ENCODE assay signal across 19 mouse cellular contexts in the genomic region with DNA sequence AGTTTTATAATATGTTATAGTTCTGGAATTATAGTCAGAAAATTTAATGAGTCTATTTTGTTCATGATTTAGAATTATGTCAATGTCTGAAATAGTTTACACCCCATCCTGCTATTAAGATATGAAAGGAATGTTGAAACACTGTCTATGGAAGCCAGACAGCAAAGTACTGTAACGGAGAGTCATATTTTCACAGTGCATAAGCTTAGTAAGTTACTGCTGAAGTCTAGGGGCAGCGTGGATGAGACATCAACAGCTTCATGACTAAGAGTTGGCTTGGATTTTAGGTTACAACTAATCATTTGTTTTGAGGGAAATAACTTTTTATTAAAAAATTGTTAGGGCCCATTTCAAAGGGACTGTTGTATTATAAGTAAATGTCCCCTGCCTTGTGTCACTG.
"Had no signal": no experiment of that assay in that cellular context is flagged by ENCODE, and none has a peak within 500 bp of the region (broad histone marks: within the 10 kb centered on the region; RNA-seq: fewer than 3 reads in every experiment).

No protein-coding gene starts in this region.

- H3K36me3 ChIP-seq: liver, embryonic 15.5 days; midbrain, embryonic 10.5 days; midbrain, embryonic 12.5 days; neural tube, embryonic 13.5 days; neural tube, embryonic 15.5 days; stomach, embryonic 15.5 days had no signal

- H3K9ac ChIP-seq: liver, embryonic 15.5 days; lung, embryonic 14.5 days; midbrain, embryonic 12.5 days; neural tube, embryonic 13.5 days; neural tube, embryonic 15.5 days; stomach, embryonic 15.5 days had no signal

- DNase-seq: lung, adult 18-20 months; lung, embryonic 14.5 days; lung, postnatal 4 days; midbrain, embryonic 14.5 days; retina, postnatal 1 day; right cerebral cortex, adult 18-20 months; right cerebral cortex, postnatal 25 days; thymus, adult 2 months; thymus, postnatal 25 days; thymus, postnatal 4 days had no signal

- H3K27ac ChIP-seq: liver, embryonic 15.5 days; midbrain, embryonic 10.5 days; midbrain, embryonic 12.5 days; neural tube, embryonic 13.5 days; neural tube, embryonic 15.5 days; stomach, embryonic 15.5 days; stomach, postnatal 0 days had no signal

- ATAC-seq: midbrain, embryonic 16.5 days had no signal

- H3K4me2 ChIP-seq: liver, embryonic 15.5 days; lung, embryonic 14.5 days; midbrain, embryonic 12.5 days; neural tube, embryonic 13.5 days; neural tube, embryonic 15.5 days; stomach, embryonic 15.5 days had no signal

- H3K9me3 ChIP-seq: liver, embryonic 15.5 days; midbrain, embryonic 10.5 days; midbrain, embryonic 12.5 days; neural tube, embryonic 13.5 days; neural tube, embryonic 15.5 days; stomach, embryonic 15.5 days had no signal

- H3K4me3 ChIP-seq: liver, embryonic 15.5 days; midbrain, embryonic 10.5 days; midbrain, embryonic 12.5 days; myocyte; neural tube, embryonic 13.5 days; neural tube, embryonic 15.5 days; stomach, embryonic 15.5 days had no signal

- H3K4me1 ChIP-seq: liver, embryonic 15.5 days; midbrain, embryonic 10.5 days; neural tube, embryonic 13.5 days; neural tube, embryonic 15.5 days; stomach, embryonic 15.5 days had no signal

- H3K27me3 ChIP-seq: liver, embryonic 15.5 days; midbrain, embryonic 12.5 days; neural tube, embryonic 13.5 days; neural tube, embryonic 15.5 days; stomach, embryonic 15.5 days had no signal
